Mouse (Mus musculus) G1E (cell line): ENCODE measurements around the gene Cracr2b. TPM values are rescaled to one million over a fixed set of nuclear protein-coding genes. Genes with fewer than 3 reads are reported as not detected.

ENCODE experiments used
- ATAC-seq: 2 replicates; pipeline ENCODE4 v1.8.0; 2016; ENCODE audit warnings: mild to moderate bottlenecking; ENCODE audit not compliant: insufficient number of reproducible peaks, poor library complexity, low FRiP score, severe bottlenecking; ENCODE audit errors: extremely low read depth
- DNase-seq: peaks from one replicate; pipeline ENCODE4 v3.0.0; 2012; ENCODE audit warnings: low spot score
- H3K27me3 ChIP-seq: 2 replicates; pipeline ENCODE4 v1.6.1; 2012; ENCODE audit warnings: mild to moderate bottlenecking, low read length, inconsistent platforms; ENCODE audit not compliant: insufficient read depth
- H3K36me3 ChIP-seq: replicated peaks from 2 replicates; pipeline ENCODE3; 2012; ENCODE audit warnings: mild to moderate bottlenecking, inconsistent platforms
- H3K4me1 ChIP-seq: 2 replicates; pipeline ENCODE4 v1.6.1; 2012; ENCODE audit warnings: low read depth, low read length, inconsistent platforms, mixed read lengths; ENCODE audit not compliant: insufficient read depth
- H3K4me3 ChIP-seq: 2 replicates; pipeline ENCODE4 v1.5.1; 2012; ENCODE audit warnings: low read depth, mild to moderate bottlenecking, inconsistent platforms, low read length, moderate library complexity, mixed read lengths
- H3K9me3 ChIP-seq: replicated peaks from 2 replicates; pipeline ENCODE4 v1.6.1; 2012; ENCODE audit warnings: inconsistent platforms
- CTCF ChIP-seq: IDR thresholded peaks from 2 replicates; pipeline ENCODE4 v1.5.1; 2012; ENCODE audit warnings: low read depth, low read length, inconsistent platforms, mixed read lengths
- GATA1 ChIP-seq: IDR thresholded peaks from 2 replicates; pipeline ENCODE4 v1.6.1; 2012; ENCODE audit warnings: borderline replicate concordance, low read length, inconsistent platforms, mixed read lengths
- GATA2 ChIP-seq: IDR thresholded peaks from 2 replicates; pipeline ENCODE4 v1.6.1; 2012; ENCODE audit warnings: low read depth, low read length, inconsistent platforms, borderline replicate concordance
- POLR2AphosphoS5 ChIP-seq: IDR thresholded peaks from 2 replicates; pipeline ENCODE4 v1.6.1; 2012; ENCODE audit warnings: low read depth, low read length, inconsistent platforms; ENCODE audit not compliant: insufficient replicate concordance
- TAL1 ChIP-seq: conservative IDR thresholded peaks from 2 replicates; pipeline ENCODE4 v1.6.1; 2012; ENCODE audit warnings: low read depth, low read length, inconsistent platforms, mixed read lengths
- polyA plus RNA-seq: library from polyadenylated mRNA; stranded (reverse); fragments of >175 nt; gene quantifications from 2 replicates; pipeline ENCODE4 v1.2.3, GENCODE M21; 2012
- total RNA-seq, 2 experiments: library from RNA; stranded (forward) in 1 of 2; stranded (reverse) in 1 of 2; fragments of 200-1000 nt in 1 of 2; fragments of >200 nt in 1 of 2; fragmentation: Nextera tagmentation in 1 of 2; gene quantifications; 2 replicates each; pipeline ENCODE4 v1.2.3; 2014 to 2017

Gene Cracr2b
- total and polyA plus RNA-seq, 3 experiments: 0.44 TPM; not detected in 2

DNA sequence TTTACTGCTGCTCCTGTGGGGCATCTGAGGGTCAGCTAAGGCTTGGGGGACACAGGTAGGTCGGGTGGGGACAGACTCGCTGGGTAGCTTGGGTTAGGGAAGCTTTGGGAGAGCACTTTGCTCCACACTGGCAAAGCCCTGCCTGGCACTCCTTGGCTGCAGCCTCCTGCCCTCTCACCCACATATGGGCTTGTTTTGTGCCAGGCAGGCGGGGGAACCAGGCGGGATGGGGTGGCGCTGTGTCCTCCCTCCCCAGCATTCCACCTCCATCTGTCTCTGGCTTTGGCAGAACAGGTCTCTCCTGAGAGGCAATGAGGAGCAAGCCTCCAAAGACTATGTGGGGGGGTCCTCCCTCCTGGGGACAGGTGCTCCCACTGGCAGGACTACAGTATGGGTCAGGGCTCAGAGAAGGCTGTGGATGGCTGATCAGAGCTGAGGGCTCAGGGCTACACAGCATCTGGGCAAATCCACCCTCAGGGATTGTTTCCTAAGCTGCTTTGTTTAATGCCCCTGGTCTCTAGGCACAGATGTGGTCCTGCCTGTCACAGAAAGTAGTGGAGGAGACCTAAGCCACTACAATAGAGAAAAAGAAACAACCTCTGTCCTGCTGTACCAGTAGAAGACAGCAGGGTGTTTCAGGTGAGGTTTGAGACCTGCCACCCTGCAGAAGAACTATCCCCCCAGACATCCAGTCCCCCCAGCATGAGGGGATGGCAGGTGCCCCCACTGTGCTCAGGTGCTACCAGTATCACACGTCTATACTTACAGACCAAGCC, 28.0 kb upstream of the Cracr2b start:
- ATAC-seq (no peak), DNase-seq (no peak)
- peaks cover 68% of the 10 kb centered on the region for H3K36me3 ChIP-seq
- H3K4me3 ChIP-seq: peak overlapping the region; percentile 25; the same call in 1 of the 2 replicates
- peaks cover 86% of the 10 kb centered on the region for H3K4me1 ChIP-seq
- peaks cover 3% of the 10 kb centered on the region; the same call in 1 of the 2 replicates for H3K27me3 ChIP-seq
- H3K9me3 ChIP-seq: no peaks in the 10 kb centered on the region
- TF ChIP-seq GATA1 (no peak), CTCF (no peak), POLR2AphosphoS5 (no peak), GATA2 (no peak), TAL1 (no peak)

DNA sequence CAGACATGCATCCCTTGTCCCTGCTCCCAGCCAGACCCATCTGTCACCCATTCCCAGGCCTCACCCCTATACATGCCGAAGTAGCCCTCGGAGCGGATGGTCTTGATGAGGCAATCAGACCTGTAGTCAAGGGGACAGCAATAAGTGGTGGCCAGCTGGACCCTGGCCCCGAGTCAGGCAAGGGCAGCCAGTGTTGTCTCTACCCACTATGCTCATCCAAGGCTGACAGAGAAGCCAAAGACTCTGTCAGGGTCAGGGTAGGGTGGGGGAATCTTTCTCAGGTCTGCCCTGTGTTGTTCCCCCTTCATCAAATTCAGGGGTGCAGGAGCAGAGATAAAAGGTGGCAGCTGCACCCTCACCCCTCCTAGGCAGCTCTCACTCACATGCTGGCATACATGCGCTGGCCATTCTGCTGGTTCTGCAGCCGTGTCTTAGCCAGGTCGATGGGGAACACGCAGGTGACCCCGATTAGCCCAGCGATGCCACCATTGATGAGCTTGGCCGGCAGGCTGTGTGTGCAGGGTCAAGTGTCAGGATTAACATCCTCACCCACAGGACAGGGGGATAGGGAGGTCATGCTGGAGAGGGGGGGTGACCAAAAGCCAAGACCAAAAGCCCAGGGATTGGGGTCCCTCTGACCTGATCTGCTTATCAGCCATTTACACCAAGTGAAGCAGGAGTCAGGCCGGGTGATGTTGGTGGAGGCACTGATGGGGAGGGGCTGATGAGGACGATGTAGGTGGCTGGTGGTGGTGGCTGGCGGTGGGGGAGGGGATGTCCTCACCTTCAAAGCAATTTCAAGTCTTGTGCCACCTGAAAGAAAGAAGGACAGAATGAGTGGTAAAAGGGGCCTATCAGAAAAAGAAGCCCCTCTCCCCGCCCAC, 27.1 kb upstream of the Cracr2b start:
- no peaks in the 10 kb centered on the region for H3K9me3 ChIP-seq
- ATAC-seq: no peak
- no peak for DNase-seq
- peaks cover 83% of the 10 kb centered on the region for H3K4me1 ChIP-seq
- peaks cover under 1% of the 10 kb centered on the region; the same call in 1 of the 2 replicates for H3K27me3 ChIP-seq
- peak overlapping the region; percentile 70; the same call in 1 of the 2 replicates for H3K4me3 ChIP-seq
- H3K36me3 ChIP-seq: peaks cover 77% of the 10 kb centered on the region
- no peak for TF ChIP-seq CTCF
- no peak for TF ChIP-seq GATA2
- no peak for TF ChIP-seq POLR2AphosphoS5
- no peak for TF ChIP-seq TAL1
- no peak for TF ChIP-seq GATA1

DNA sequence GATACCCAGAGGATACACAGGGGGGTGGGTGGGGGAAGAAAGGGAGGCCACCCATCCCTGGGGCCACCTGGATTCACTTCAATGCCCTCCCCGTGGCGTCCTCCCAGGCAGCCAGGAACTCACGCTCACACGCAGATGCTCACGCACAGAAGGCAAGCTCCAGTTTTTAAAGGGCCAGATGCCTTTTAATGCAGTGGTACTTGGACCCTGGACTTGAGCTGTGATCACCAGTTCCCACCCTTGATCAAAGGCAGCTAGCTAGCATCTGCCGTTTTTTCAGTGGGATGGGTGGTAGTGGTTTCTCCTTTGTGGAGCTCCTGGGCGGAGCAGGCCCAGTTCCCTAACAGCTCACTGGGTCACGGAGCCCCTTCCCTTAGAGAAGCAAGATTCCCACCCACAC, 26.4 kb upstream of the Cracr2b start:
- H3K27me3 ChIP-seq: no peaks in the 10 kb centered on the region; the same call in 1 of the 2 replicates
- DNase-seq (peak; percentile 29), ATAC-seq (no peak)
- H3K36me3 ChIP-seq: peaks cover 80% of the 10 kb centered on the region
- peaks cover 83% of the 10 kb centered on the region for H3K4me1 ChIP-seq
- no peak for TF ChIP-seq TAL1
- TF ChIP-seq CTCF: no peak
- TF ChIP-seq GATA2: no peak
- TF ChIP-seq GATA1: no peak
- no peaks in the 10 kb centered on the region for H3K9me3 ChIP-seq
- peak overlapping the region; percentile 70 for H3K4me3 ChIP-seq

DNA sequence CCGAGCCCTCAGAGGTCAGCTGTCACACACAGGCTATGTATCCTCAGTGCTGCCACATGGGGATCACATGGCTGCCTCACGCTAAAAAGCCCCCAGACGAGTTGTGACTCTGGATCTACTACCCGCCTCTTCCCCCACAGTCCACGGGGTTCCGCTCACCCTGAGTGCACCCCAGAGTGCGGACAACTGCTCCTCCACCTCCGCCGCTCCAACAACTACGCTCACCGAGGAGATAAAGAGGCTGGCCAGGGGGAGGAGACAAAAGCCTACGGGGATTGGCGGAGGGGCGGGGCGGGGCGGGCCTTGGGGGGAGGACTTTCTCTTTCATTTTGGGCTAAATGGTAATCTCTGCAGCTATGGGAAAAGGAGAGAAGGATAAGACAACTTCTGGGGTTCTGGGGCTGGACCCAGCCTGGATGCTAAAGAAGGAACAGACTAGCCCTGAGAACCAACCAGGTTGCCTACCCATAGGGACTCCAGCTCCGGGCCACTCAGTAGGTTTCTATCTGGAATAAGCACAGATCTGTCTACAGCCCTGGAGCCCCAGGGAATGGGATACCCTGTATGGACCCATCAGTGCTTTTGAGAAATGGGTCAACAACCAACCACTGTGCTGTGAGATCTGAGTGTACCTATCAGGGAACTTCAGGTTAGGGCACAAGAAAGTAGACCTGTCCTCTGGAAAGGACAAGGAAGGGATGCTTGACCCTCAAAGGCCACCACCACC, 25.6 kb upstream of the Cracr2b start:
- Histone ChIP-seq H3K27me3 (no peaks in the 10 kb centered on the region; the same call in 1 of the 2 replicates), H3K9me3 (no peaks in the 10 kb centered on the region), H3K4me1 (peaks cover 83% of the 10 kb centered on the region), H3K4me3 (peak overlapping the region; percentile 70), H3K36me3 (peaks cover 82% of the 10 kb centered on the region)
- ATAC-seq (peak; percentile 71), DNase-seq (peak; percentile 78)
- TF ChIP-seq CTCF: no peak
- TF ChIP-seq POLR2AphosphoS5: no peak
- TF ChIP-seq GATA2: no peak
- no peak for TF ChIP-seq GATA1
- TF ChIP-seq TAL1: no peak

DNA sequence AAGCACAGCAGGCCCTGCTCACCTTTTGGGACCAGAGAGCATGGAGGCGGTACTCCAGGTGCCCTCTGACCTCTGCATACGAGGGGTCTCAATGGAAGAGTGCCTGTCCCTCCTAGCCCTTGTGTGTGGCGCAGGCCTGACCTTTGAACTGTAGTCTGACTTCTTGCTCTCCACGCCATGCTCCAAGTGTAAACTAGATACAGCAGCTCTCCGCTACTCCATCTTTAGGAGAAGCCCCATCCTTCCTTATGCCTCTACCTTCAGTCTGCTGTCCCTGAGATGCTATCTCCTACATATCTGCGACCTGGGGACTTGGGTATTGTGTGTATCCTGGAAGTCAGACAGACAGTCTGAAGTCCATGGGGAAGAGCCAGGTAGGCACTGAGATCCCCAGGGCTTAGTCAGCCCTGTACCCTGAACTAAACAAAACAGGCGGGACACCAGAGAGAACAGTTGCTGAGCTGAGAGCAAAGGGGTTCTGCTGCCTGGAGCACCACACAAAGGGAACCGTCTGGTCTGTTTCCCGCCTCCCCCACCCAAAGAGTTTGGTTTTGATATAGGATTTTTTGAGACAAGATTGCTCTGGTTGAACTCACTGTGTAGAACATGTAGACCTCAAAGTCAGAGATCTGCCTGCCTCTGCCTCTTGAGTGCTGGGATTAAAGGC, 24.9 kb upstream of the Cracr2b start:
- Histone ChIP-seq H3K27me3 (no peaks in the 10 kb centered on the region; the same call in 1 of the 2 replicates), H3K4me1 (peaks cover 89% of the 10 kb centered on the region), H3K4me3 (peak overlapping the region; percentile 70; the same call in 1 of the 2 replicates), H3K9me3 (no peaks in the 10 kb centered on the region), H3K36me3 (peaks cover 82% of the 10 kb centered on the region)
- DNase-seq: no peak
- no peak for TF ChIP-seq GATA2
- TF ChIP-seq POLR2AphosphoS5: no peak
- TF ChIP-seq CTCF: no peak
- TF ChIP-seq GATA1: no peak
- no peak for TF ChIP-seq TAL1
- ATAC-seq: no peak

DNA sequence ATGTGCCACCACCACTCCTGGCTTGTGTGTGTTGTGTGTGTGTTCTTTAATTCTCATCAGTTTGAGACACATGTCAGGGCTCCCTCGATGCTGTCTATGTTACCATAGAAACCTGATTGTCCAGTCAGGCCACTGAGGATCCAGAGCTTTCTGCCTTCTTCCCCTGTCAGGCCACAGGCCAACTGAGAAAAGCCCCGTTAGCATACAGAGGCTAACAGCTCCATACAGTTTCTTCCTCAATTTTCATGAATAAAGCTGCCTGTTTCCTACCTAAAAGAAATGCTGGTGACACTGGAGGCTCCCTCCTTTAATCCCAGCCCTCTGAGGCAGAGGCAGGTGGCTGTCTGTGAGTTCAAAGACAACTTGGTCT, 24.4 kb upstream of the Cracr2b start:
- peak overlapping the region; percentile 79 for H3K4me3 ChIP-seq
- H3K27me3 ChIP-seq: no peaks in the 10 kb centered on the region; the same call in 1 of the 2 replicates
- peaks cover 92% of the 10 kb centered on the region for H3K4me1 ChIP-seq
- no peaks in the 10 kb centered on the region for H3K9me3 ChIP-seq
- DNase-seq (no peak), ATAC-seq (no peak)
- H3K36me3 ChIP-seq: peaks cover 82% of the 10 kb centered on the region
- TF ChIP-seq GATA2 (no peak), CTCF (no peak), POLR2AphosphoS5 (no peak), GATA1 (no peak), TAL1 (no peak)
